Mouse (Mus musculus) left cerebral cortex, postnatal 14 days (tissue): ENCODE data around the gene Atp5j2. TPM values are rescaled to one million over a fixed set of nuclear protein-coding genes. Genes with fewer than 3 reads are reported as not detected.
"Not testable (repeated sequence)": the region's sequence is repeated elsewhere in the genome, so short reads cannot be mapped to it uniquely, and the experiment has no call there.

Experiments
- DNase-seq, 2 experiments: peaks; one replicate each; pipeline ENCODE4 v3.0.0; 2021 to 2022; ENCODE audit warnings: low spot score in 2 of 2, mixed read lengths in 1 of 2
- intact Hi-C: fragments of 180-260 bp; cut with DNase I; formaldehyde crosslinking; loops from one replicate; pipeline ENCODE4 v1.15.1; 2025
- long read RNA-seq, 2 experiments: library from polyadenylated mRNA; stranded (forward); transcript quantifications; one replicate each; pipeline ENCODE4 v2.0.0; 2021
- total RNA-seq, 2 experiments: library from RNA; stranded (reverse); gene quantifications; 2 replicates each; pipeline ENCODE4 v1.2.3; 2021

Atp5j2 gene
- total RNA-seq = 100 to 1,000 TPM; 280 to 283 TPM
- long read RNA-seq, experiment 1, transcript Atp5j2-202 (4 exons, 955 nt) = major isoform, 239 of 250 reads
- long read RNA-seq, experiment 1, partial matches to known transcripts = 9 of 250 reads
- long read RNA-seq, experiment 1, other reads (novel, unspliced or antisense) = 0 of 250 reads
- long read RNA-seq, experiment 2, transcript Atp5j2-202 (4 exons, 955 nt) = major isoform, 184 of 193 reads
- long read RNA-seq, experiment 2, partial matches to known transcripts = 3 of 193 reads
- long read RNA-seq, experiment 2, other reads (novel, unspliced or antisense) = 6 of 193 reads

GRCm38 (mm10) chr5:145191962-145192361 lies at the start of gene Atp5j2:
Atp5j2 (minus strand) TSS chr5:145192062.
- no peak for DNase-seq
- intact Hi-C loops = no loop called here

GRCm38 (mm10) chr5:145234636-145235035 lies 42.8 kb upstream of the Atp5j2 start:
- DNase-seq = no peak

GRCm38 (mm10) chr5:145231893-145232411 lies 40.1 kb upstream of the Atp5j2 start:
- intact Hi-C loops = loop anchor here (2.0 kb wide), 2 partner anchors 27 to 49 kb away; partner anchors contain the start of genes Zkscan5 and Zscan25
- DNase-seq = peak in 1 of 2 experiments; percentile 13

More at GRCm38 (mm10) chr5:145234636-145235035, 42.8 kb upstream of the Atp5j2 start:
- intact Hi-C loops = no loop called here

GRCm38 (mm10) chr5:145231367-145231871 lies 39.6 kb upstream of the Atp5j2 start, which contains the start of gene Zfp655:
Zfp655 (plus strand) TSS chr5:145231715.
- intact Hi-C loops = loop anchor here (2.0 kb wide), 2 partner anchors 27 to 49 kb away; partner anchors contain the start of genes Zkscan5 and Zscan25
- DNase-seq = peak; percentile 97

GRCm38 (mm10) chr5:145230641-145231040 lies 38.8 kb upstream of the Atp5j2 start:
- no peak for DNase-seq
- intact Hi-C loops = loop anchor here (2.0 kb wide), 2 partner anchors 26 to 50 kb away; partner anchors contain the start of genes Zkscan5 and Zscan25

GRCm38 (mm10) chr5:145229283-145229682 lies 37.4 kb upstream of the Atp5j2 start:
- intact Hi-C loops, DNase-seq: not testable (repeated sequence)

GRCm38 (mm10) chr5:145226453-145226852 lies 34.6 kb upstream of the Atp5j2 start:
- no peak for DNase-seq
- intact Hi-C loops = no loop called here

- intact Hi-C loops = no loop called here
- no peak for DNase-seq
These were observed 31.5 kb upstream of the Atp5j2 start for GRCm38 (mm10) chr5:145223395-145223794.

- intact Hi-C loops = no loop called here
- no peak for DNase-seq
These were observed 31.0 kb upstream of the Atp5j2 start for GRCm38 (mm10) chr5:145222840-145223239.

- intact Hi-C loops = no loop called here
- DNase-seq = no peak
These were observed 28.1 kb upstream of the Atp5j2 start for GRCm38 (mm10) chr5:145219981-145220380.

- DNase-seq = no peak
- intact Hi-C loops = no loop called here
These were observed 26.8 kb upstream of the Atp5j2 start for GRCm38 (mm10) chr5:145218671-145219070.

GRCm38 (mm10) chr5:145218206-145218605 lies 26.3 kb upstream of the Atp5j2 start:
- DNase-seq = no peak
- intact Hi-C loops = no loop called here

GRCm38 (mm10) chr5:145217746-145218145 lies 25.9 kb upstream of the Atp5j2 start:
- DNase-seq = no peak
- intact Hi-C loops = no loop called here

GRCm38 (mm10) chr5:145214679-145215078 lies 22.8 kb upstream of the Atp5j2 start:
- intact Hi-C loops = no loop called here
- no peak for DNase-seq

GRCm38 (mm10) chr5:145213505-145213904 lies 21.6 kb upstream of the Atp5j2 start:
- intact Hi-C loops = no loop called here

GRCm38 (mm10) chr5:145212216-145212615 lies 20.4 kb upstream of the Atp5j2 start:
- no peak for DNase-seq
- intact Hi-C loops = no loop called here

More at GRCm38 (mm10) chr5:145213505-145213904, 21.6 kb upstream of the Atp5j2 start:
- DNase-seq = no peak

- intact Hi-C loops = no loop called here
- DNase-seq = no peak
These were observed 19.5 kb upstream of the Atp5j2 start for GRCm38 (mm10) chr5:145211340-145211739.

- intact Hi-C loops, DNase-seq: not testable (repeated sequence)
These were observed 16.5 kb upstream of the Atp5j2 start for GRCm38 (mm10) chr5:145208391-145208790.

- intact Hi-C loops = no loop called here
- DNase-seq = no peak
These were observed 16.1 kb upstream of the Atp5j2 start for GRCm38 (mm10) chr5:145207954-145208353.

GRCm38 (mm10) chr5:145207385-145207784 lies 15.5 kb upstream of the Atp5j2 start:
- intact Hi-C loops = no loop called here
- no peak for DNase-seq
